Mouse (Mus musculus) heart, postnatal 0 days (tissue): ENCODE measurements around the gene Ica1. TPM values are rescaled to one million over a fixed set of nuclear protein-coding genes. Genes with fewer than 3 reads are reported as not detected.

Experiments
- ATAC-seq: fragments of 200-750 bp; cut with Nextera tagmentation; 2 replicates; pipeline ENCODE4 v1.8.0; 2017; ENCODE audit warnings: low read depth, moderate number of reproducible peaks, moderate library complexity; ENCODE audit not compliant: insufficient read depth
- DNase-seq: peaks from one replicate; pipeline ENCODE4 v3.0.0-alpha.2; 2016; ENCODE audit warnings: low spot score
- H3K27ac ChIP-seq: fragments of 300-500 bp; sonication (generic); 2 replicates; pipeline ENCODE4 v1.5.1; 2014; ENCODE audit warnings: low read depth, mild to moderate bottlenecking
- H3K27me3 ChIP-seq: fragments of 300-500 bp; sonication (generic); 2 replicates; pipeline ENCODE4 v1.6.1; 2014; ENCODE audit warnings: low read length, mixed read lengths; ENCODE audit not compliant: control insufficient read depth, insufficient read depth
- H3K36me3 ChIP-seq: fragments of 300-500 bp; sonication (generic); replicated peaks from 2 replicates; pipeline ENCODE4 v1.6.1; 2014; ENCODE audit warnings: low read length, mixed read lengths; ENCODE audit not compliant: control insufficient read depth, insufficient read depth
- H3K4me1 ChIP-seq: fragments of 300-500 bp; sonication (generic); 2 replicates; pipeline ENCODE4 v1.6.1; 2014; ENCODE audit warnings: antibody characterized with exemption; ENCODE audit not compliant: control insufficient read depth, insufficient read depth
- H3K4me2 ChIP-seq: fragments of 300-500 bp; sonication (generic); 2 replicates; pipeline ENCODE4 v1.6.1; 2014; ENCODE audit warnings: low read depth, mild to moderate bottlenecking, low read length, moderate library complexity
- H3K4me3 ChIP-seq: fragments of 300-500 bp; sonication (generic); 2 replicates; pipeline ENCODE4 v1.5.1; 2014; ENCODE audit warnings: low read depth, low read length
- H3K9ac ChIP-seq: fragments of 300-500 bp; sonication (generic); replicated peaks from 2 replicates; pipeline ENCODE4 v1.6.1; 2014; ENCODE audit warnings: low read depth, low read length, mixed read lengths
- H3K9me3 ChIP-seq: fragments of 300-500 bp; sonication (generic); replicated peaks from 2 replicates; pipeline ENCODE4 v1.6.1; 2016; ENCODE audit warnings: low read length; ENCODE audit not compliant: control insufficient read depth
- CTCF ChIP-seq: IDR thresholded peaks from 2 replicates; pipeline ENCODE4 v1.5.1; 2016; ENCODE audit warnings: antibody characterized with exemption, control low read depth, low read depth
- EP300 ChIP-seq: IDR thresholded peaks from 2 replicates; pipeline ENCODE4 v1.6.1; 2016; ENCODE audit warnings: antibody characterized with exemption, low read depth
- WGBS: fragments of 180-500 bp; shearing (Covaris S2); extraction: QIAGEN DNeasy Blood & Tissue Kit; methylation state at CpG from one replicate; pipeline ENCODE4 v1.1.7; 2014; 5-methylcytosine and 5-hydroxymethylcytosine counted together
- polyA plus RNA-seq: library from polyadenylated mRNA; unstranded; fragments of >200 nt; fragmentation: Nextera tagmentation; extraction: Ambion mirVana; gene quantifications from 2 replicates; pipeline ENCODE4 v1.2.1, GENCODE M21; 2015
- total RNA-seq: library from RNA; depleted of rRNA; stranded (reverse); fragments of >200 nt; gene quantifications from 2 replicates; pipeline ENCODE4 v1.2.3, GENCODE M21; 2014; ENCODE audit warnings: low replicate concordance; rRNA removed

Ica1 gene
- 3.6 and 5.3 TPM in 2 replicates for total RNA-seq
- polyA plus RNA-seq, result 19.8 and 22.2 TPM in 2 replicates

DNA sequence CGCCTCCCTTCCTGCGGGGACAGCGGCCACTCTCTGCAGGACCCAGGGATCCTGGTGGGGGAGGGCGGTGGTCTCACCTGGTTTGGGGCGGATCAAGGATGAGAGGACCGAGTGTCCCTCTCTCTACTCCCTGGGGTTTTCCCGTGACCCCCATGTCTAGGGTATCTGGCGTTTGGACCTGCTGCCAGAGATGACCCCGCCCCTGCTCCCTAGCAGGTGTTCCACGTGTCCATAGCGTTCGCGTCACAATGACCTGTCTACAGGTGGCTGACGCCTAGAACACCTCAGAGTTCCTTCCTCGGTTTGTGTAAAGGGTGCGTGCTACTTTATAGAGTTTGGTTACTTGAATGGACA is at the start of gene Ica1:
Gene Ica1 (minus strand): TSS at position 193 of the 354 bp plus-strand sequence.
- DNase-seq, result no peak
- Histone ChIP-seq H3K4me2 (peak within 1 kb of the TSS; percentile 71), H3K4me3 (peak within 1 kb of the TSS; percentile 58), H3K36me3 (no peaks in the 10 kb centered on the region), H3K9ac (peak within 1 kb of the TSS; percentile 55), H3K27me3 (no peaks in the 10 kb centered on the region), H3K9me3 (no peaks in the 10 kb centered on the region), H3K27ac (peak within 1 kb of the TSS; percentile 5), H3K4me1 (no peaks in the 10 kb centered on the region)
- ATAC-seq, result peak; percentile 40; the same call in 1 of the 2 replicates
- 4% methylated on average over 13 of the region's 16 CpGs for WGBS
- TF ChIP-seq CTCF, result no peak
- TF ChIP-seq EP300, result no peak

DNA sequence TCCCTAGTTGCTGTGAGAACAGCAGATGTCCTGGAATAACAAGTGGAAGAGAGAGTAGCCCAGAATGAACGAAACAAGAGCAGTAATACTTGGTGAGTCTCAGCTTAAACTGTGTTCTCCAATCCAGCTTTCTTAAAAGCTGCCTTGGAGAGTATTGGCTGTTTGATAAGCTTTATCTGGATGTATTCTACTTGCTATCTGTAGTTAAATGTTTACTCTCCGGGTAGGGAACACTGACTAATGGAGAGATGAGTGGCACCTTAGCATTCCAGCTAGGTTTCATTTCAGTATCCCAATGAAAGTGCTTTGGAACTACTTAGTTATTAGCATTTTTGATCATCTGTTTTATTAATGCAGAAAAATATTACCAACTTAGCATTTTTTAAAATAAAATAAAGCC is 41.6 kb upstream of the Ica1 start:
- no peak overlapping the region for H3K27ac ChIP-seq
- 48% methylated on average over 2 of the region's 2 CpGs for WGBS
- H3K36me3 ChIP-seq, result no peaks in the 10 kb centered on the region
- TF ChIP-seq CTCF (no peak), EP300 (no peak)
- no peaks in the 10 kb centered on the region for H3K27me3 ChIP-seq
- no peaks in the 10 kb centered on the region for H3K4me1 ChIP-seq
- no peak for ATAC-seq
- H3K9ac ChIP-seq, result no peak overlapping the region
- no peaks in the 10 kb centered on the region for H3K9me3 ChIP-seq
- H3K4me3 ChIP-seq, result no peak overlapping the region
- no peak overlapping the region for H3K4me2 ChIP-seq
- DNase-seq, result no peak

DNA sequence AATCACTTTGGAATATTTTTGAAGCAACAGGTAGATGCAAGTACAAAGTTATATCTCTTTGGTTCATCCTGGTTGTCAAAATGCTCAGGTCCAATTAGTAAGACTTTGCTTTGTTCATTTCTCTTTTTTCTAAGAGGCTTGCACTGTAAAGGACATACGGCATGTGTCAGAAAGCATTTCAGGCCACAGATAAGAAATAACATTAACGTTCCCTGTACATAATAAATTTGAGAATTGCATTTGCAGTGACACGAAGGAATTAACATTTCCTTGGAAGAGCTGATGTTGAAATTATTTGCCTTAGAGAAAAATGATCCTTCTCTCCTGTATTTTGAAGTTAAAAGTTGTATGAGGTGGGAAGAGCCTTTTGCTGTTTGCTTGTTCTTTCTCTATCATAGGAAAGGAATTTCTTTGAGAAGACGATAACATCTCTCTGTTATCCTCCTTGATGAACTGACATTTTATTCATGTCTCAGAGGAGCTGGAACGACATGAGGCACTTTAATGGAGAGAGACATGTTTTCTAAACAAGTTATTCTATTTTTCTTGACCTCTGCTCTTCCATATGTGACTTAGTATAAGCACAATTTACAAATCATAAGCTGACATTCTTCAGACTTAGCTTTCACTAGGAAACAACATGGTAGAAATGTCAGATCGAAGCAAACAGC is 36.2 kb upstream of the Ica1 start:
- Histone ChIP-seq H3K4me1 (no peaks in the 10 kb centered on the region), H3K36me3 (no peaks in the 10 kb centered on the region), H3K9me3 (no peaks in the 10 kb centered on the region), H3K4me3 (no peak overlapping the region), H3K27ac (no peak overlapping the region), H3K27me3 (no peaks in the 10 kb centered on the region), H3K9ac (no peak overlapping the region), H3K4me2 (no peak overlapping the region)
- ATAC-seq, result no peak
- WGBS, result 60% methylated on average over 6 of the region's 6 CpGs
- no peak for DNase-seq
- no peak for TF ChIP-seq EP300
- TF ChIP-seq CTCF, result no peak

DNA sequence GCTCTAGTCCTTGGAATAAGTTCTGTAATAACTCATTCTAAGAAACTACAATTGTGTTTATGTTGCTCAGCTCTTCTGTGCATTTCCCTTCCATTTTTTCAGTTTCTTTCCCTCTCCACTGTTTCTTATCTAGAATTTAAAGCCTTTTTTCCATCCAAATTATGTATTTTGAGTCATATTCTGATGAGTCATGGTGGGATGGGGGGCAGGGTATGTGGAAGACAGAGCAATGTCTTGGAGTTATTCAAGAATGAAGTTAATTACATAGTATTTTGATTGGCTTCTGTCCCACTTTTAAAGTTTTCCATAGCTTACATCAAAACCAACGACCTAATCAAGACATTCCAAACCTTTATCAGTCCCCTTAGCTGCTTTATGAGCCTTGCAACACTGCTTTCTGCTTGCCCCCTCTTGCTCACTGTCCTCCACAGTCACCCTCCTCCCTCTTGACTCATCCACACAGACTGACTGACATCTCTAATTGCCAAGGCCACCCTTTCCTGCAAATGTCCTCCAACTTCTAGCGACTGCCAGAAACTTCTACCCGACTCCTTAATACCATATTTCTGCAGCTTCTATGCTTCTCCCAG is 24.4 kb upstream of the Ica1 start:
- Histone ChIP-seq H3K27me3 (no peaks in the 10 kb centered on the region), H3K4me2 (no peak overlapping the region), H3K9me3 (no peaks in the 10 kb centered on the region), H3K9ac (no peak overlapping the region), H3K4me1 (no peaks in the 10 kb centered on the region), H3K36me3 (no peaks in the 10 kb centered on the region), H3K4me3 (no peak overlapping the region), H3K27ac (no peak overlapping the region)
- ATAC-seq (no peak), DNase-seq (no peak)
- TF ChIP-seq CTCF (no peak), EP300 (no peak)
- 45% methylated on average over 3 of the region's 3 CpGs for WGBS

DNA sequence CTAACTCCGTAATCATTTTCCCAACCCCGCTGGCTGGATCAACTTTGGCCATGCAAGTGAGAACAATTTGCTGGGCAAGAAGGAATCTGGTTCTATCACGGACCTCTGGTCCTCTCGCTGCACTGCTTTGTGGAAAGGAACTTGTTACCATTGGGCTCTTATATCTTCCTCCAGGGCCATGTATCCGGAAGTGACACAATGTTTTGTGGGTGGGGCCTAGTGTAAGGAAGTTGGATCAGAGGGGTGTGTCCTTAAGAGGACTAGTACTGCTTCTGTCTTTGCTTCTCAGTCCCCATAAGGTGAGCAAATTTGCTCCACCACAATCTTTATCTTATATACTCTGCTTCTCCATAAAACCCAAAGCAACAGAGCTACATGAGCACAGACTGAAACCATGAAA is 14.1 kb upstream of the Ica1 start:
- no peaks in the 10 kb centered on the region for H3K9me3 ChIP-seq
- no peak overlapping the region for H3K9ac ChIP-seq
- TF ChIP-seq EP300 (no peak), CTCF (no peak)
- DNase-seq (no peak), ATAC-seq (no peak)
- WGBS, result 82% methylated on average over 5 of the region's 5 CpGs
- no peaks in the 10 kb centered on the region for H3K36me3 ChIP-seq
- H3K27ac ChIP-seq, result no peak overlapping the region
- no peaks in the 10 kb centered on the region for H3K27me3 ChIP-seq
- no peaks in the 10 kb centered on the region for H3K4me1 ChIP-seq
- no peak overlapping the region for H3K4me2 ChIP-seq
- H3K4me3 ChIP-seq, result no peak overlapping the region
